Mouse (Mus musculus) neural tube, embryonic 15.5 days (tissue): ENCODE results near the gene Cog8. TPM values are rescaled to one million over a fixed set of nuclear protein-coding genes. Genes with fewer than 3 reads are reported as not detected.
"Not testable (repeated sequence)": the region's sequence is repeated elsewhere in the genome, so short reads cannot be mapped to it uniquely, and the experiment has no call there.

Source experiments
- ATAC-seq: fragments of 200-750 bp; cut with Nextera tagmentation; 2 replicates; pipeline ENCODE4 v1.8.0; 2017; ENCODE audit warnings: mild to moderate bottlenecking, moderate TSS enrichment, moderate library complexity; ENCODE audit not compliant: low FRiP score
- H3K27ac ChIP-seq: fragments of 300-500 bp; sonication (generic); replicated peaks from 2 replicates; pipeline ENCODE4 v1.5.1; 2015; ENCODE audit warnings: mild to moderate bottlenecking, inconsistent platforms
- H3K27me3 ChIP-seq: fragments of 300-500 bp; sonication (generic); replicated peaks from 2 replicates; pipeline ENCODE4 v1.6.1; 2015; ENCODE audit warnings: inconsistent platforms
- H3K36me3 ChIP-seq: fragments of 300-500 bp; sonication (generic); 2 replicates; pipeline ENCODE4 v1.6.1; 2015; ENCODE audit warnings: inconsistent platforms
- H3K4me1 ChIP-seq: fragments of 300-500 bp; sonication (generic); 2 replicates; pipeline ENCODE4 v1.6.1; 2015; ENCODE audit warnings: inconsistent platforms
- H3K4me2 ChIP-seq: fragments of 300-500 bp; sonication (generic); 2 replicates; pipeline ENCODE4 v1.6.1; 2015; ENCODE audit warnings: inconsistent platforms, mild to moderate bottlenecking, moderate library complexity
- H3K4me3 ChIP-seq: fragments of 300-500 bp; sonication (generic); replicated peaks from 2 replicates; pipeline ENCODE4 v1.5.1; 2015; ENCODE audit warnings: mild to moderate bottlenecking, inconsistent platforms
- H3K9ac ChIP-seq: fragments of 300-500 bp; sonication (generic); replicated peaks from 2 replicates; pipeline ENCODE4 v1.6.1; 2015; ENCODE audit warnings: mild to moderate bottlenecking, inconsistent platforms
- H3K9me3 ChIP-seq: fragments of 300-500 bp; sonication (generic); replicated peaks from 2 replicates; pipeline ENCODE4 v1.6.1; 2016; ENCODE audit warnings: inconsistent platforms
- WGBS: fragments of 180-500 bp; shearing (Covaris S2); methylation state at CpG from one replicate; pipeline ENCODE4 v1.1.7; 2015; ENCODE audit warnings: mixed read lengths; 5-methylcytosine and 5-hydroxymethylcytosine counted together
- polyA plus RNA-seq: library from polyadenylated mRNA; unstranded; fragments of >200 nt; fragmentation: Nextera tagmentation; extraction: Ambion mirVana; gene quantifications from 2 replicates; pipeline ENCODE4 v1.2.1, GENCODE M21; 2015

Cog8 gene
- polyA plus RNA-seq, 1 experiment from 2014 or later, result 44.3 TPM

DNA sequence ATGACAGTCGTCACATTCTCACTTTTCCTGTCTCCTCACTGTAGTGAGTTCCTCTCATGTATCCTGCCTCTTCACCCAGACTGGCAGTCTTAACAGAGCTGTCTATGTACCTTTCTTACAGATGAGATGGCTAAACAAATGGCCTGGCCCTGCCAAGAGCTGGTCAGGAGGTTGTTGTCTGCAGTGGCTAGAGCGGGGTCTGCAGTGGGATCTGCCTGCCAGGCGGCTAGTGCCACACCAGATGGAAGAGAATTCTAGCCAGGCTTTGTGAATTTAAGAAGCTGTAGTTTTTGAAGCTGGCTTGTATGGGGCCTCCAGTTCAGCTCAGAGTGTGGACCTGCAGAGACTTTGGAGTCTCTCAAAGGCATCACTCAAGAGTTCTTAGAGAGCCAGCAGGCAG, 20.8 kb downstream of the Cog8 start:
- Histone ChIP-seq H3K36me3 (peaks cover 23% of the 10 kb centered on the region), H3K4me2 (no peak overlapping the region), H3K4me1 (peaks cover 23% of the 10 kb centered on the region), H3K9ac (no peak overlapping the region), H3K27me3 (no peaks in the 10 kb centered on the region), H3K4me3 (no peak overlapping the region), H3K9me3 (no peaks in the 10 kb centered on the region), H3K27ac (no peak overlapping the region)
- 88% methylated on average over 3 of the region's 3 CpGs for WGBS
- ATAC-seq, result no peak

DNA sequence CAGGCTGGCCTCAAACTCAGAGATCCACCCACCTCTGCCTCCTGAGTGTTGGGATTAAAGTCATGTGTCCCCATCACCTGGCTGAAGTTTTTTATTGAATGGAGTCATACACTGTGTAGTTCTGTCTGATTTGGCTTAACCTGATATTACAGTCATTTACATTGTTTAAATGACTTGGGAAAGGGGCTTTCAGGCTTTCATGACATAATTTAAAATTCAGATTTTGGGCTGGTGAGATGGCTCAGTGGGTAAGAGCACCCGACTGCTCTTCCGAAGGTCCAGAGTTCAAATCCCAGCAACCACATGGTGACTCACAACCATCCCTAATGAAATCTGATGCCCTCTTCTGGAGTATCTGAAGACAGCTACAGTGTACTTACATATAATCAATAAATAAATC, 22.9 kb downstream of the Cog8 start:
- not testable (repeated sequence) for H3K9me3 ChIP-seq, H3K4me3 ChIP-seq, H3K4me2 ChIP-seq, H3K27me3 ChIP-seq, H3K36me3 ChIP-seq, H3K9ac ChIP-seq, ATAC-seq, H3K27ac ChIP-seq
- 91% methylated on average over 2 of the region's 2 CpGs for WGBS
- peaks cover 23% of the 10 kb centered on the region for H3K4me1 ChIP-seq

DNA sequence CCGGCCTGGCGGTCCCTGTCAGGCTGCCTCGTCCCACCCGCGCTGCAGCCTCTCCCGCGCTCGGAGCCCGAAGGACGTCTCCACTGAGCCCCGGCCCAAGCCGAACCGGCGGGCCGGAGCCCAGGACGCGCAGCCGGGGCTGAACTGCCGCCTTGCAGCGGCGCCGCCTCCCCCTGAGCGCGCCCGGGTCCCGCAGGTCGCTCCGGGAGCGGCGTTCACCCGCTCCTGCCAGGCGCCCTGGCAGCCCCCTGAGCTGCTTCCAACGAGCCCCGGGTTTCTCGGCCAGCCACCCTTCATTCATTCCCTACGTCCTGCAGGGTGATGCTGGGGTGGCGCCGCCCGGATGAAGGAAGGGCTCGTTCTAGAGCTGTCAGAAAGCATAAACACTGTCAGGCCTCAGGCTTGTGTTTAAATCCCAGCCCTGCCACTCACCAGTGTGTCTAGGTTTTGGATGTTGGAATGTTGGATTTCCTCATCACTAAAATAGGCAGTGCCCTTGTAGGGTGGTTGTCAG, 24.9 kb downstream of the Cog8 start:
- Histone ChIP-seq H3K27me3 (no peaks in the 10 kb centered on the region), H3K4me2 (peak overlapping the region; percentile 64), H3K36me3 (peaks cover under 1% of the 10 kb centered on the region; the same call in 1 of the 2 replicates), H3K4me3 (peak overlapping the region; percentile 91), H3K4me1 (peaks cover 23% of the 10 kb centered on the region), H3K9me3 (no peaks in the 10 kb centered on the region), H3K9ac (peak overlapping the region; percentile 80), H3K27ac (peak overlapping the region; percentile 86)
- peak; percentile 37; the same call in 1 of the 2 replicates for ATAC-seq
- under 1% methylated on average over 35 of the region's 40 CpGs for WGBS

DNA sequence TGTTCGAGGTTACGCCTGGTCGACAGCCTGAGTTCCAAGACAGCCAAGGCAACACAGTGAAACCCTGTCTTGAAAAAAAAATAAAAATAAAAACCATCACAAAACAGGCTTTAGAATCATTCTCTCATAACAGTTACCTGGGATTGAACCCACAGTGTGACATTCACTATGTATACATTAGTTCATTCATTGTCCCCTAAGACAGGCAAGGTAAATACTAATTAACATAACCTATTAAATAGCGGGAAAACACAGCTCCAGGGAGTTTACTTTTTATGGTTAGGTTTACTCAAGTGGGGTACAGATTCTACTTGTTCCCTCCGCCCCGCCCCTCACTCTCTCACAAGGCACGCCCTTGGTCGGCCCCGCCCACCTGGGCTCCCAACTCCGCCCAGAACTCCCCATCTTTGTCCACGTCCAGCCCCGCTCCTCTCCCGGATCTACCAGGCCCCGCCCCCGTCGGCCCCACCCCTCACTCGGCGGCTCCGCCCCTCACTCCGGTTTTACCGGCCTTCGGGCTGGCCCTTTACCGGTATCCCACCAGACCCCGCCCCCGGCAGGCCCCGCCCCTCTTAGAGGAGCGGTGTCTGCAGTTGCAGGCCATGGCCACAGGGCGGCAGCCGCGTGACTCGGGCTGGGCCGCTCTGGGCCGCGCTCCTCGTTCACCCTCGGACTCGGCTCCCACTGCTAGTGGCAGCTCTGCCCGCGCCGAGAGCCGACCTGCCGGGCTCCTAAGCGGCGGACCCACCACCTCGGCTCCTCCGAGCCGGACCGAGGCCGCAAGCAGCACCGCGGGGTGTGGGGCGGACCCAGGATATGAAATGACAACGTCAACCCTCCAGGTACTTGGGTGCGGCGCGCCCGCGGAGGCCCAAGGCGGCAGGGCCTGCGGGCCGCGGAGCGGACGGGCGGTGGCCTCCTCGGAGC, 25.6 kb downstream of the Cog8 start, which contains the start of gene Vps4a:
Vps4a (plus strand) TSS at position 573 of the 927 bp plus-strand sequence.
- Histone ChIP-seq H3K9me3 (no peaks in the 10 kb centered on the region), H3K4me1 (peaks cover 23% of the 10 kb centered on the region), H3K36me3 (no peaks in the 10 kb centered on the region), H3K27ac (peak within 1 kb of the TSS; percentile 86), H3K27me3 (no peaks in the 10 kb centered on the region), H3K9ac (peak within 1 kb of the TSS; percentile 80), H3K4me2 (peak within 1 kb of the TSS; percentile 64), H3K4me3 (peak within 1 kb of the TSS; percentile 91)
- 4% methylated on average over 64 of the region's 66 CpGs for WGBS
- ATAC-seq, result peak; percentile 95

DNA sequence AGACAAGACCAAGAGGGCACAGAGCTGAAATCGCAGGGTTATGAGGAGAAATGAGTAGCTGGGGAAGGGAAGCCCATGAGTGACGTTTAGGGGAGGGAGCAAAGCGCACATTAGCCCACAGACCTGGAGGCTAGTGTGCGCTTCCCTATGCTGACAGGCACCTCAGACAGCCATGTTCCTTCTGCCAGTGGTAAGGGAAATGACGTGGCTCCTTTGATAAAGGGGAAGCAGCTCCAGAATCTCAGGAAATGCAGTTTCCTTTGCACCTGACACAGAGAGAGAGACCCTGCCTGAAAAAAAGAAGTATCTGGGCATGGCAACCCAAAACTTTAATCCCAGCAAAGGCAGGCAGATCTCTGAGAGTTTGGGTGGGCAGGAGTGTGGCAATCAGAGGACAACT, 26.4 kb downstream of the Cog8 start:
- peaks cover 23% of the 10 kb centered on the region for H3K4me1 ChIP-seq
- ATAC-seq, result no peak

DNA sequence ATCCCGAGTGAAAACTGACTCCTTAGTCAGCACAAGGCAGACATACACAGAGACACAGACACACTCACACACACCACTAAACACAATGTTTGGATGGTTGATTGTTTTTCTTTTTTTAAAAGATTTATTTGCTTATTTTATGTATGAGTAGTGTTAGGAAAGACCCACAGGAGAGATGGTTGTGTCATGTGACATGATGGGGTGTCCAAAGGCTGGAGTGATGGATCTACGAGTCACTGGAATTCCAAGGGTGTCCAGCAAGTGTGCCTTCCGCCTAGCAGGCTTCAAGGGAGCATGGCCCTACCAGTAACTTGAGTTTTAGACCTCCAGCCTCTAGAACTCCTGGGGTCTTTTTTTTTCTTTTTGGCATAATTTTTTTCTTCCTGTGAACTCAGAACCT, 27.2 kb downstream of the Cog8 start:
- WGBS, result 85% methylated on average over 3 of the region's 3 CpGs
- Histone ChIP-seq H3K4me3 (no peak overlapping the region), H3K27me3 (no peaks in the 10 kb centered on the region), H3K36me3 (no peaks in the 10 kb centered on the region), H3K4me1 (peaks cover 21% of the 10 kb centered on the region), H3K27ac (no peak overlapping the region), H3K4me2 (no peak overlapping the region), H3K9me3 (no peaks in the 10 kb centered on the region), H3K9ac (no peak overlapping the region)
- ATAC-seq, result no peak

More for the DNA sequence above, 26.4 kb downstream of the Cog8 start:
- Histone ChIP-seq H3K4me2 (no peak overlapping the region), H3K4me3 (no peak overlapping the region), H3K27ac (no peak overlapping the region), H3K36me3 (no peaks in the 10 kb centered on the region), H3K9me3 (no peaks in the 10 kb centered on the region), H3K27me3 (no peaks in the 10 kb centered on the region), H3K9ac (no peak overlapping the region)
- WGBS, result 79% methylated on average over 5 of the region's 5 CpGs

DNA sequence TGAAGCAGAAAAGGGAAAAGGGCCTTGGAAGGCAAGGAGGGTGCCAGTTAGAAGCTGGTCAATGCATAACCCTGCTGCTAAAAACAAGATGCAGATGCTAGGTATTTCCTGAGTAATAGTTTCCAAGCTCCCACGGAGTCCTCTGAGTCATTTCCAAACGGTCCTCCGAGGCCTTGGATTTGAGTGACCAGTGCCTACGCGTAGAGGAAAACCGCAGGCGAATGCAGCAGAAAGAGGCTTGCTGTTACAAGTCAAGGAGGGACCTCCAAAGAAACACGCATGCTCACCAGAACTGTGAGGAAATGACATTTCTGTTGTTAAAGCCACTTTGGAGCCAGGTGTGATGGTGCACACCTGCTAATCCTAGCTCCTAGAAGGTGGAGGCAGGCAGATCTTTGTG, 33.0 kb downstream of the Cog8 start:
- Histone ChIP-seq H3K27ac (no peak overlapping the region), H3K4me3 (no peak overlapping the region), H3K27me3 (no peaks in the 10 kb centered on the region), H3K4me1 (no peaks in the 10 kb centered on the region), H3K9me3 (no peaks in the 10 kb centered on the region), H3K9ac (no peak overlapping the region), H3K4me2 (no peak overlapping the region), H3K36me3 (no peaks in the 10 kb centered on the region)
- WGBS, result 92% methylated on average over 8 of the region's 8 CpGs
- ATAC-seq, result no peak

DNA sequence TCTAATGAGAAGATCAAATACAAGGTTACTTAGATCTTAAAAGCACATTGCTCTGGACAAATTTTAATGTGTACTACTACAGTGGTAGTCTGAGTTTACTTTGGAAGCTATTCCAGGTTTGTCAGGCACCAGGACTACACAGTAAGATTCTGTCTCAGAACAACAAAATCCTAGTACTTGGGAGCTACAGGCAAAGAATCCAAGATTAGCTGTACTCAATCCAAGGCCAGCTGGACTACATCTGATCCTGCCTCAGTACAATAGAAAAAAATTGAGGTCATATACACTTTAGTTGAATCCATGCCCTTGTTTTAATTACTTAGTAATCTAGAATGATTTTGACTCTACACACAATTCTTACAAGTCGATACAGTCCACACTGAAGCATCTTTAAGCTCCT, 41.6 kb downstream of the Cog8 start:
- H3K27ac ChIP-seq, result no peak overlapping the region
- no peak overlapping the region for H3K9ac ChIP-seq
- H3K27me3 ChIP-seq, result no peaks in the 10 kb centered on the region
- no peaks in the 10 kb centered on the region for H3K9me3 ChIP-seq
- WGBS, result 96% methylated on average over 1 of the region's 1 CpGs
- no peak overlapping the region for H3K4me2 ChIP-seq
- H3K36me3 ChIP-seq, result peaks cover 16% of the 10 kb centered on the region; the same call in 1 of the 2 replicates
- H3K4me3 ChIP-seq, result no peak overlapping the region
- H3K4me1 ChIP-seq, result no peaks in the 10 kb centered on the region
- ATAC-seq, result no peak

DNA sequence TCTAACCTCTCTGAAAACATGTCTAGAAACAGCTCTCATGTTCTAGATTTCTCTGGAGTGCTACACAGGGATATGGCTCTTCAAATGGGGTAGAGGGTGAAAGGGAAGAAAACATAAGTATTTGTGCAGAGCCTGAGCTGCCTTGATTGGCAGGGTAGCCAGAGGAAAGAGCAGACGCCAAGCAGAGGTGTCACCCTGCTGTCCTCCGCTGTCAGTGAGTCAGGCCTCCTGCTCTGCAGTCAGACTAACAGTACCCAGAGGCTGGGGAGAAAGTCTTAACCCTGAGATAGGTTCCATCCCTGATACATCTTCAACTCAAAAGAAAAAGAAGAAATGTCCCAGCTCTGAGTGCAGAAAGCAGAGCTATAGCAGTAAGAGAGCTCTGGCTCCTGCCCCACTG, 43.8 kb downstream of the Cog8 start:
- Histone ChIP-seq H3K9ac (no peak overlapping the region), H3K4me3 (no peak overlapping the region), H3K36me3 (peaks cover 19% of the 10 kb centered on the region; the same call in 1 of the 2 replicates), H3K27ac (no peak overlapping the region), H3K4me2 (no peak overlapping the region), H3K9me3 (no peaks in the 10 kb centered on the region), H3K4me1 (no peaks in the 10 kb centered on the region), H3K27me3 (no peaks in the 10 kb centered on the region)
- WGBS, result 100% methylated on average over 2 of the region's 2 CpGs
- no peak for ATAC-seq

DNA sequence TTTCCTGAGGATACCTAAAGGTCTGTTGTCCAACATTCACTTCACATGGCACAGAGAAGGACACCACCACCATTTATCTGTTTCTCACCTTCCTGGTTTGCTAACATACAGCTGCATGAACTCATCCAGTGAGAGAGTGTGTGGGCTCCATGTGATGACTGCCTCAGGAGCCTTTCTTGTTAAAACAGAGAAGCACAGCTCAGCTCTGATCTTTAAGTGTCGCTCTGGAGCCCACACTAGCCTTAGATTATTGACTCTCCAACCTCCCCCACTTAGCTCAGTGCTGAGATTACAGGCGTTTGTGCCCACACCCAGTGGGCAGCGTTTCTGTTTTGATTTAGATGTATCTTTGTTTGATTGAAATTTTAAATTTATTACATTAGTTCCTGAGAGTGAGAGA, 48.7 kb downstream of the Cog8 start:
- no peaks in the 10 kb centered on the region for H3K9me3 ChIP-seq
- no peak overlapping the region for H3K27ac ChIP-seq
- no peaks in the 10 kb centered on the region for H3K4me1 ChIP-seq
- no peak overlapping the region for H3K9ac ChIP-seq
- peaks cover 18% of the 10 kb centered on the region; the same call in 1 of the 2 replicates for H3K36me3 ChIP-seq
- no peak for ATAC-seq
- H3K4me2 ChIP-seq, result no peak overlapping the region
- H3K27me3 ChIP-seq, result no peaks in the 10 kb centered on the region
- 91% methylated on average over 3 of the region's 3 CpGs for WGBS
- H3K4me3 ChIP-seq, result no peak overlapping the region

DNA sequence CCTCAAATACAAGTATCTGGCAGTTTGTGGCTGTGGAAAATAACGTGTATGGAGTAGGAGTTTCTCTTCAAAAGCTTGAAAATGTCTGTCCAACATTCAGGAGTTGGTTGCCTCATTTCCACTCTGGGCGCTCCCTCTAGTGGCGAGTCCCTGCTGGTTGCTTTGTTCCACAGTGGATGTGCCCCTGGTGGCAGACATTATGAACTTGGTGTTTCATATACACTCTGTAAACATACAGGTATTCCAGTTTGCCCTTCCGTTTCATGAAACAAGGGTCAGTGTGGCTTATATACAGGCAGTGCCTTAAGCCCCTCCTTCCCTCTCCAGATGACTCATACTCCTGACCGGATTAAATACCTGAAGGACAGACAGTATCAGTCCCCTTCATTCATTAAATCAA, 54.0 kb downstream of the Cog8 start:
- no peak overlapping the region for H3K4me3 ChIP-seq
- ATAC-seq, result peak; percentile 65; the same call in 1 of the 2 replicates
- H3K9ac ChIP-seq, result no peak overlapping the region
- no peaks in the 10 kb centered on the region for H3K9me3 ChIP-seq
- H3K27ac ChIP-seq, result no peak overlapping the region
- no peaks in the 10 kb centered on the region for H3K4me1 ChIP-seq
- no peaks in the 10 kb centered on the region for H3K27me3 ChIP-seq
- 45% methylated on average over 5 of the region's 5 CpGs for WGBS
- H3K4me2 ChIP-seq, result no peak overlapping the region
- no peaks in the 10 kb centered on the region; the same call in 1 of the 2 replicates for H3K36me3 ChIP-seq

DNA sequence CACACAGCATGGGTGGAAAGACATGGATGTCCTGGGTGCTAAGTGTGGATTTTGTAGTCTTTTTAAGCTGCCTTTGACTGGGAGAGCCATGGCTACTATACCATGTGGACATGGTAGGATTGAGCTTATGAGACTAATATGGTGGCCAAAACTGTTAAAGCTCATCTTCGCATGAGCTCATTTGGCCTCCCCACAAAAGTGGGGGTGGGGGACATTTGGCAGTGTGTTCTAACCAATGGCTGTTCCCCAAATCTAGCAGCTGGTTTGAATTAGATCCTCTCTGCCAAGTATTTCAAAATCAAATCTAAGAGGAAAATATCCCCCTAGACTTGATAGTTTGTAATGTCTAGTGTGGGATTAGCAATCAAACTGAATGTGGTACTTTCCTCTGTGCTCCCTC, 57.4 kb downstream of the Cog8 start:
- Histone ChIP-seq H3K9ac (no peak overlapping the region), H3K4me1 (no peaks in the 10 kb centered on the region), H3K36me3 (no peaks in the 10 kb centered on the region), H3K4me3 (no peak overlapping the region), H3K9me3 (no peaks in the 10 kb centered on the region), H3K27me3 (no peaks in the 10 kb centered on the region), H3K4me2 (no peak overlapping the region), H3K27ac (no peak overlapping the region)
- no peak for ATAC-seq
- 71% methylated on average over 1 of the region's 1 CpGs for WGBS
